Mouse (Mus musculus) kidney, adult 2 months (tissue): ENCODE results near the gene Noto.

Experiments
- CTCF ChIP-seq: fragments of 200-500 bp; conservative IDR thresholded peaks from 2 replicates; pipeline ENCODE4 v1.5.1; 2011; ENCODE audit warnings: low read depth, mild to moderate bottlenecking, control low read depth, low read length, moderate library complexity, mixed read lengths; ENCODE audit not compliant: insufficient read depth, insufficient read length
- POLR2A ChIP-seq: fragments of 200-500 bp; IDR thresholded peaks from one replicate; pipeline ENCODE4 v1.6.1; 2011; ENCODE audit warnings: low read depth, low read length, control low read depth

DNA sequence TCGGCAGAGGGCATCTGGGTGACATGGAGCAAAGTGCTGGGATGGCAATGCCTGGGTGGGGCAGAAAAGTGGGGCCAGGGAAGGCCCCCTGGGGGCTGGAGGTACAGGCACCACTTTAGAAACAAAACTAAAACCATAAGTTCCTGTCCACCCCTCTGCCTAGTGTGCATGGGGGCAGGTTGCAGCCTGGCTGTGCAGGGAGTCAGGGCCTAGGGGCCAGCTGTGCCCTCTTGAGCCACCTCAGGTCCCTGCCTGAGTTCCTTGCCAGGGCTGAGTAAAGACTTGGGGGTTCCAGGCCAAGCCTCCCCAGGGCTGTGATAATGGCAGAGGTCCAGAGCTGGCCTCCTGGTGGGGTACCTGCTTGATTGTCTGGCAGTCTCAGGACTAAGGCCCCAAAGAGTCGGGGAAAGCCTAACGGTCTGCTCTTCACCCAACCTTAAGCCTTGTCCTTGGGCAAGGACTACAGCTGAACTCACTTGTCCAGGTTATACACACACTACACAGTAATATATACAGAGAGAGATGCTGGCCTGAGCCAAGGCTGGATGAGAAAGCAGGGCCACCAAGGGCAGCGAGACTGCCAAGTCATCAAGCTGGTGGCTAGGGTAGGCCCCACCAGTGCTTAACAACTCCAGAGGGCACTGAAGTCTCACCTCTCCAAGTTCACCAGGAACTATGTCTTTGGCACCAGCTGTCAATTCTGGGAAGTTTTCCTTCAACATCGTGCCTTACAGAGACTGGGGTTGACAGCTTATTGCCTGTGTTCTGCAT, 46.2 kb downstream of the Noto start:
- TF ChIP-seq CTCF (no peak), POLR2A (no peak)
